Mouse (Mus musculus) bone marrow, adult 2 months (tissue): ENCODE data around the gene Bpnt1.
"Not testable (repeated sequence)": the region's sequence is repeated elsewhere in the genome, so short reads cannot be mapped to it uniquely, and the experiment has no call there.

Experiments used
- CTCF ChIP-seq: fragments of 200-500 bp; IDR thresholded peaks from 2 replicates; pipeline ENCODE4 v1.5.1; 2011; ENCODE audit warnings: low read length, control low read depth; ENCODE audit not compliant: control insufficient read depth, insufficient read depth
- POLR2A ChIP-seq: fragments of 200-500 bp; IDR thresholded peaks from 2 replicates; pipeline ENCODE4 v1.6.1; 2011; ENCODE audit warnings: low read depth, mild to moderate bottlenecking, control low read depth, low read length, borderline replicate concordance; ENCODE audit not compliant: control insufficient read depth

DNA sequence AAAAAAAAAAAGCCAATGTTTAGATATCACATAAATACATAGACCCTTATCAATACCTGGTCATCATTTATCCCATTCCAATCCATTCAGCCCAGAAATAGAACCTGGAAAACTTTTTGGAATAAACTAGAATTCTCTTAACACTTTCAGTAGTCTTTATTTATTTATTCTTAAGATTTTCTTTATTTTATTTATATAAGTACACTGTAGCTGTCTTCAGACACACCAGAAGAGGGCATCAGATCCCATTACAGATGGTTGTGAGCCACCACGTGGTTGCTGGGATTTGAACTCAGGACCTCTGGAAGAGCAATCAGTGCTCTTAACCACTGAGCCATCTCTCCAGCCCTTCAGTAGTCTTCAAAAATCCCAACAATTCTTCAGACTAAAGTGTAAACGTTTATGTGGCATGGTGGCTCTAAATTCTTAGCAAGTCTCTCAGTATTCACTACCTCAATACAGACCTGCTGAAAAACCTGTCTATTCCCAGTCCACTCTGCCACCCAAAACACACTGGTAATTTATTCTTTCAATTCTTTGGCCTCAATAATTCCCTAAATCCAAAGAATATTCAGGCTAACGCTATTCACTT, 4.1 kb upstream of the Bpnt1 start:
- not testable (repeated sequence) for TF ChIP-seq CTCF, POLR2A
